Mouse (Mus musculus) ES-Bruce4 (cell line): ENCODE measurements around the gene Oxa1l.

ENCODE experiments used
- CTCF ChIP-seq: IDR thresholded peaks from one replicate; pipeline ENCODE4 v1.8.1; 2011; ENCODE audit warnings: low read depth, low read length
- EP300 ChIP-seq: IDR thresholded peaks from 2 replicates; pipeline ENCODE4 v1.6.1; 2011; ENCODE audit warnings: low read depth, low read length; ENCODE audit not compliant: insufficient read depth

DNA sequence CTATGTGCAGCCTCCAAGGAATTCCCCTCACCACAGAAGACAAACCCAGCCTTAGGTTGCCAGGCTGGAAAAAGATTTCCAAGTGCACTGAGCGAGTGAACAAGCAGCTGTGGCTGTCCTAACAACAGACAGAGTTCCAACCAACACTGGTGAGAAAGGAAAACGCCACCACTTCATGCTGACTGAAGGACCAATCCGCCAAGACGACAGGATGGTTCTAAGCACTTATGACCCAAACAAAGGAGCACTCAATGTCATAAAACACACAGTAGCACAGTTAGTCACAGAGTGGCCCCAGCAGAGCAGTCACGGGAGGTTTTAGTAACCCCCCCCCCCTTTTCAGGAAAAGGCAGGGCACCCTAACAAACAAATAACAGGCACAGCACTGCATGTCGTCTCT is 30.2 kb downstream of the Oxa1l start:
- TF ChIP-seq CTCF (no peak), EP300 (no peak)
